Mouse (Mus musculus) 3134 (cell line): Measurements from ENCODE around the gene 2310003L06Rik.

Experiments used
- DNase-seq: peaks from one replicate; pipeline ENCODE4 v3.0.0-alpha.2; 2011; ENCODE audit warnings: low spot score; ENCODE audit not compliant: insufficient read length; ENCODE audit errors: extremely low read depth

Gene 2310003L06Rik

GRCm38 (mm10) chr5:87969201-87969600 is at the start of gene 2310003L06Rik, which contains the start of gene Gm28434:
2310003L06Rik (plus strand) TSS chr5:87969459.
Gm28434 (plus strand) TSS chr5:87969517.
- no peak for DNase-seq

GRCm38 (mm10) chr5:87925372-87925771 is 43.9 kb upstream of the 2310003L06Rik start, which contains the start of gene Csn3:
Csn3 (plus strand) TSS chr5:87925579.
- DNase-seq: peak; percentile 3

DNA sequence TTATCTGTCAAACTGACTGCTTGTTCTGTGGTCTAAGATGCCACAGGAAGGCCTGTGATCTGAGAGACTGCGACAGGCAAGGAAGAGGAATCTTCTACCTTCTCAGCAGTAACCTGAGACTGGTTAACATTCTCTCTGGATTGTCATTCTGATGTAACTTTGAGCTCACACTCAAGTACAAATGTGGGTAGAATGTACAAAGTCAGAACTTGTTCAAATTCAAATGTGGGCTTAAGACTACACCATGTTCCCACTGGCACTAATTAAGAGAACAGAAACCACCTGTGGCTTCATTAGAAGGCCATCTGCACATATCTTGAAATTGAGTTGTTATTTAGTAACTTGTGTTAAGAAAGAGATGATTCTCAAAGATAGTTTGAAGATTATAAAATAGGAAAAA is 37.7 kb upstream of the 2310003L06Rik start:
- no peak for DNase-seq

DNA sequence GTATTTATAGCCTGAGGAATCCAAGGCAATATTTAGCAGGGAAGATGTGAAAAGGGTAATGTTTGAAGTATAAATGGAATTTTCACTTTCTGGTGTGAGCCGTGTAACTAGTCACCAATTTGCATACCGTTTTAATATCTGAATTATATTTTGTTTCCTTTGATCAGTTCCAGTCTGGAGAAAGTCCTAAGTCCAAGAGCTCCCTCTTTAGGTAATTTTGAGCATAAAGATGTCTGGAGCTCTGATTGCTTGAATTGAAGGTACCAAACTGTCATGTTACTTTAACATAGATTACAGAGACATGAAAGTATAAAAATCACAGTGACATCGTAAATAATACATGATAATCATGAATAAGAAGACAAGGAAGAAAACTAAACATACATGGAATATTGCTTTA is 28.5 kb upstream of the 2310003L06Rik start:
- no peak for DNase-seq

- no peak for DNase-seq
Measured at GRCm38 (mm10) chr5:87942515-87942914, 26.7 kb upstream of the 2310003L06Rik start.

DNA sequence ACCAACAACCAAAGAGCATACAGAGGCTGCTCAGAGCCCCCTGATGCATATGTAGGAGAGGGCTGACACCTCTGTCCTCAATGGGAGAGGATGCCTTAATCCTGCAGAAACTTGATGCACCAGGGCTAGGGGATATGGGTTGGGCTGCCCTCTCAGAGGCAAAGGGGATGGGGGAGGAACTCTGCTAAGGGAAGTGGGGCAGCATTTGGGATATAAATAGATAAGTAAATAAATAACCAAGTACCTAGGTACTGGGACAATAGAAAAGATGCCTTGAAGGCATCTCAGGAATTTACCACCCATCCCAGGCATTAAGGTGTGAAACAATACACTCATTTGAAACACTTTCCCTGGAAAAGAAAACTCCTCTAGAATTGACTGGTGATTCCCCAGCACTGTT is 17.4 kb upstream of the 2310003L06Rik start:
- DNase-seq: no peak

DNA sequence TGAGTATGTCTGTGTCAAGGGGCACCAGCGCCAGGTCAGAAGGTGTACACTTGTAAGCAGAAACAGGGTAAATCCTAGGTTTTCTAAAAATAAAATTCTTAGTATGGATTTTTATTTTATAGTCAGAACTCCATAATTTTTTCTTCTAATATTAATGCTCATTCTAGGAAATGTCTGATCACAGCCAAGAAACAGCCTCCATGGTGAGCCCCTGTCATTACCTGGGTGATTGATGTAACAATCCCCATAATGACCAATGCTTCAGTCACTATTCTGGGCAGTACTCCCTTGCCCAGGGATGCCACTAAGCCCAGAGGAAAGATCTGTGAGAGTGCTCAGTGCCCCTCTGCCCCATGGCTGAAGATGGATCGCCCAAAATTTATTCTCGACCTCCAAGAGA is 9.9 kb downstream of the 2310003L06Rik start, which contains the start of gene Cabs1:
Gene Cabs1, plus strand, starts transcription at position 301 of the 400 bp plus-strand sequence.
- no peak for DNase-seq

- DNase-seq: no peak
Measured at GRCm38 (mm10) chr5:87982468-87983214, 13.4 kb downstream of the 2310003L06Rik start.

DNA sequence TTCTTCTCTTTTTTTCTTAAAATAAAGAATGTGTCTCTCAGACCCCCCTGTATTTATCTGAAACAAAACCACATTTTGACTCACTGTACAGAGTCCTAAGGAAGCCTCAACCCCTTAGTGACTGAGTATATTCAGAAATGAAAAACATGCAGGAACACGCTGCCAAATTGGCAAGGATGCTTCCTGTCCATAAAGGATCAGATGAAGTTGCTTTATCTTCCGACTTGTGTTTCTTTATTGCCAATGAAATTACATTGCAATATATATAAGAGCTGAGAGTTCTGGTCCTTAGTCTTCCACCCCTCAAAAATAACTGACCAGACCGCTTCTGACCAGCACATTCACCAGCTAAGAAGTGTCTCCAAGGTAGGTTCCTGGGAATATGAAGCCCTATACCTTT is 33.0 kb downstream of the 2310003L06Rik start, which contains the start of gene Smr3a:
Gene Smr3a, plus strand, starts transcription at position 301 of the 400 bp plus-strand sequence.
- DNase-seq: no peak

DNA sequence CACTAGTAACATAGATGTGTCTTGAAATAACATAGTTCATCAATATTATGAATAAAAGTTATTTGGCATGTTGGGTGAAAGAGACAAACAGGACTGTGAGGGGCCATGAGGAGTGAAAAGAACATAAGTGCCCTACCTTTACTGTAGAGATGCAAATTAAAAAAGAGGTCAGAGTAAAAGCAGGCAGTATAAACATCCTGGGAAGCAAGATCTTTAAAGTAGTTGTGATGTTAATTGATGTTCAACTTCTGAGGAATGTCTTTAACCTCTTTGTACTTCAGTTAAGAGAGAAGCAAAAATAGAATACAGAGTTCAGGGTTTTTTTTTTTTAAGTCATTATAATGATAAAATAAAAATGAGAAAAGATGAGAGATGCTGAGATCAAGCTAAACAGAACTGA is 36.0 kb downstream of the 2310003L06Rik start:
- DNase-seq: no peak
